Mouse (Mus musculus) left cerebral cortex, adult 9 months (tissue): ENCODE measurements at regions not wholly inside any gene's neighbourhood (a gene's known extent, or its start where the extent isn't known, plus 50 kb on each side); places are given as distances from the start of the nearest gene placed in this dataset.
A peak's percentile ranks its signal among the peaks of the same experiment; 100 is the strongest.

ENCODE experiments used
- DNase-seq, 2 experiments: peaks; one replicate each; pipeline ENCODE4 v3.0.0; 2022; ENCODE audit warnings: low spot score in 2 of 2

GRCm38 (mm10) chr16:68017672-68018071 is 397.0 kb upstream of the Cadm2 start:
- DNase-seq = no peak

DNA sequence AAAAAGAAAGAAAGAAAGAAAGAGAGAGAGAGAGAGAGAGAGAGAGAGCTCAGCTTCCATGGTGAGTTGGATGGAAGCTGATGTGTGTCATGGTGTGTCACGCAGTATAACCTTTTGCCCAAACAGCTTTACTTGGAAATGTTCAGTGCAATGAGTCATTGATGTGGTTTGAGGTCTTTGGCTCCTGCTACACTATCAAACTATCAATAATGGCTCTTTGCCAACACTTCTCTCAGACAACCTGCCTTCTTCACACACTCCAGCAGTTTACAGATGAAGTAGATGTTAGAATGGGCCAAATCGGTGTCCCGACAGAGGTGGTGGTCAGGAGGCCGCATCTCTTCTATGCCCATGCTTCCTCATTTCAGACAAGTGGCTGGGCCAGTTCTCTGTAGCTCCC is 369.0 kb upstream of the Cadm2 start:
- no peak for DNase-seq

- no peak for DNase-seq
Measured at GRCm38 (mm10) chr16:67976565-67976964, 355.9 kb upstream of the Cadm2 start.

DNA sequence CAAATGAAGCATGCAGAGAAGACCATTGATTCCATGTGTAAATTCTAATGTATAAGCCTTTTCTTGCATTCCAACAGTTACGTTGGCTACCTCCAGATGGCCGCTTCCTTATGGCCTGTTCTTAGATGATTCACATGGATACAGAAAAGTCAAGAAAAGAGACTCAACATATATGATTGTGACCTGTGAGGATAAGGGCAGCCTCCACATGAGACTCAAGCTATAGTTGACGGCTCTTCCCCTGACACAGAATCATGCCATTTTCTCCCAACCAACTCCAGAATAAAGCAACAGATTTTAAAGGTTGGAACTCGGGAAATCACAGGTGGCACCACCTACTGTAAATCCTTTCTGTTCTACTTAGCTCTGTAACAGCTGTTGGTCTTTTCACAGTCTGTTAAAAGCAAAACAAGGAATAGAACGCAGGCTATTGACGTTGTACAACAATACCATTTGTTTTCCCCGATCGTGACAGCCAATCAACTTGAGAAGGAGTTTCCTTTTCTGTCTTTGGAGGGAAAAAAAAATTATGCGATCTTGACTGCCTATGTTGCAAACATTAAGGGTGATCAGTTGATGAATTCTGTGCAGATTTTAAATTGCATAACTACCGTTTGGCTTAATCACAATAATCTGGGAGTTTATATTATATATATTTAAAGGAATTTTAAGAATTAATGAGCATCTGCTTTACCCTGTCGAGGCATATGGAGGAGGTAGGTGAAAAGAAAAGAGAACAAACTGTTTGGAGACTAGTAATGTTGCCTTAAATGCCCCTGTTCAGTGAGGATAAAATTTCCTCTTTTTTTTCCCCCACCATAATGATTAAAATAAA is 347.8 kb upstream of the Cadm2 start:
- peak in 1 of 2 experiments; percentile 38 for DNase-seq

- no peak for DNase-seq
Measured at GRCm38 (mm10) chr16:67949112-67949511, 328.4 kb upstream of the Cadm2 start.

GRCm38 (mm10) chr16:67944406-67944805 is 323.7 kb upstream of the Cadm2 start:
- DNase-seq = no peak

GRCm38 (mm10) chr16:67919175-67919574 is 298.5 kb upstream of the Cadm2 start:
- no peak for DNase-seq

- DNase-seq = no peak
Measured at GRCm38 (mm10) chr16:67871304-67872022, 250.8 kb upstream of the Cadm2 start.

- DNase-seq = peak; percentile 13 to 32
Measured at GRCm38 (mm10) chr16:67850201-67850600, 229.5 kb upstream of the Cadm2 start.

DNA sequence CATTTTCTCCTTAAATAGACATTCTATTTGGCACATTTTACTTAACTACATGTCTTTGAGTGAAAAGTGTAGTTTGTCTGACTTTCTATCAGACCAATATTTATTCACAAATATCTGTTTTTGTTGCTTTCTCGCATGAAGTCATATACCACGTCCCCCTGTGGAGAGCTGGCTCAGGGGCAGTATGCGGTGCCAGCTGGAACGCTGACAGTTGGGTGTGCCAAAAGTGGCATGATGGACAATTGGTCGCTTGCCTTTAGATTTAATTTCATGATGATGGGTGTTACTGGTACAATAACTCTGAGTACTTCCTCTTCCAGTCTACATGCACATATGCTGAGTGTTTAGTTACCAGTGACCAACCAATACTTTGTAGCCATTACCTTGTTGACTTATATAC is 223.8 kb upstream of the Cadm2 start:
- no peak for DNase-seq

- DNase-seq = no peak
Measured at GRCm38 (mm10) chr16:67797236-67797635, 176.5 kb upstream of the Cadm2 start.

DNA sequence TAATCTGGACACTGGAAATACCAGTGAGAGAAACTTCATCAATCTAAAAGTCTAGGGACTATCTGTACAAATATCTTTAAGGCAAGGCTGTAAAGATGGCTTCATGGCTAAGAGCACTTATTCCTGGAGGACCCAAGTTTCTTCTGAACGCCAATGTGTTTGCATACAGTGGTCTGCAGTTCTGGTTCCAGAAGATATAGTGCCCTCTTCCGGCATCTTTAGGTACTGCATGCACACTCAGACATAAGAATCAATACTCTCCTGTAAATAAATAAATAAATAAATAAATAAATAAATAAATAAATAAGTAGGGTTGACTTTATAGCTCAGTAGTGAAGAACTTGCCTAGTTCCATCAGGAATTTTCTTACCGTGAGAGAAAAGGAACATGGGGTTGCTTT is 155.4 kb upstream of the Cadm2 start:
- DNase-seq = peak in 1 of 2 experiments; percentile 33

DNA sequence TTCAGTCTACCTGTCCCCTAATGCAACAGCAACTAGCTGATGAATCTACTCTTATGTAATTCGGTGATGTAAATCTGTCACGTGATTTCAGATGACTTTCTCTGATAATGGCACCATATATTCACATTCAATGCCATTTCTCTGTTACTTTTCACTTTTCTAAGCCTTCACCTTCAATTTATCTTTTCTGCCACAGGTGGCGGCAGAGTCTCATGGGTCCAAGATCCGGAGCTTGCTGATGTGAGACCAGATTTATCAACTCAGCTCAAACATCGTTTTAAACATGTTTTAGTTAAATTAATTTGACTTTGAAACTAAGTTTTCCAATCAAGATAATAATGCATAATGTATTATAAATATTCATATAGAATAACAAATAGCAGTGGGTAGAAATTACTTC is 148.4 kb upstream of the Cadm2 start:
- peak in 1 of 2 experiments; percentile 9 for DNase-seq

GRCm38 (mm10) chr16:67735398-67735797 is 114.7 kb upstream of the Cadm2 start:
- DNase-seq = no peak

GRCm38 (mm10) chr16:67698619-67699018 is 77.9 kb upstream of the Cadm2 start:
- DNase-seq = no peak
